Mouse (Mus musculus): ENCODE measurements at regions not wholly inside any gene's neighbourhood (a gene's known extent, or its start where the extent isn't known, plus 50 kb on each side); places are given as distances from the start of the nearest gene placed in this dataset.

DNA sequence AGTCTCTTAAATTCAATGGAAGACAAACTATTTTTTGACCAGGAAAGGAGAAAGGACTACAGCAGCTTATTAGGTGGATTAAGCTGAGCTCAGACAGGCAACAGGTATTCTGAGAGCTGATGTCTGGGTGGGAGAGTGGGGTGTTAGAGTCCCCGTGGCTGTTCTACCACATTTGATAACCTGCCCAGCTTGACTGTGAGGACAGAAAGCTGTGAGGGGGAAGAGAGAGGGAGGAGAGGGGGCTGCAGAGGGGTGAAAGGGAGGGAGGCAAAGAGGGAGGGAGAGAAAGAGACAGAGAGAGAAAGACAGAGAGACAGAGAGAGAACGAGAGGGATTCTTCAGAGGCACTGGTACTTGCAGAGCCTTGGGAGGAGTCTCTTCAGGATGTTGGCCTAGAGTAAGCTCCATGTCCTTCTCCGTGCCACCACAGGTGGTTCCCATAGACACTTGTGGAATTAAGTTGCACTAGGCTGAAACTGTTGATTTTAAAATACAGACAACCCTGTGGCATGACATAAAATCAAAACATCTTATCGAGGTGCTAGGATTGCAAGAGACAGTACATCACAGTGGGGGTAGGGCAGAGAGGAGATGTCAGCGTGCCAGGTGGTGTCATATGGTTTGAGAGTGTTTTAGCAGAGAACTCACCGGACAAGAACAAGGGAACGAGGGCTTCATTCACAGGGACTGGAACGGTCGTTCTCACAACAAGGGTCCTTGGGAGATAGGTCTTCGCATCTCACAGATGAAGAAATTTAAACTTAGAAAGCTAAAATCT is 243.3 kb downstream of the Ccdc91 start:
- Histone ChIP-seq H3K4me3 (replicated peaks; ENCODE audit: low read length) (no peak overlapping the region), H3K27me3 (ENCODE audit: insufficient read depth, low read length) (no peaks in the 10 kb centered on the region), H3K4me1 (replicated peaks; ENCODE audit: low read depth, low read length) (0 out of 2 replicates have a peak, but pooled peaks cover 2% of the 10 kb centered on the region), H3K36me3 (ENCODE audit: insufficient read depth, low read length) (no peaks in the 10 kb centered on the region), H3K9me3 (ENCODE audit: low read length) (no peaks in the 10 kb centered on the region)
- TF ChIP-seq POU5F1 (IDR thresholded peaks at IDR 0.05; ENCODE audit: borderline replicate concordance, low read length) (no peak), NANOG (IDR thresholded peaks at IDR 0.05; ENCODE audit: borderline replicate concordance, low read length) (no peak), CTCF (conservative IDR thresholded peaks at IDR 0.05; ENCODE audit: low read length) (no peak)

DNA sequence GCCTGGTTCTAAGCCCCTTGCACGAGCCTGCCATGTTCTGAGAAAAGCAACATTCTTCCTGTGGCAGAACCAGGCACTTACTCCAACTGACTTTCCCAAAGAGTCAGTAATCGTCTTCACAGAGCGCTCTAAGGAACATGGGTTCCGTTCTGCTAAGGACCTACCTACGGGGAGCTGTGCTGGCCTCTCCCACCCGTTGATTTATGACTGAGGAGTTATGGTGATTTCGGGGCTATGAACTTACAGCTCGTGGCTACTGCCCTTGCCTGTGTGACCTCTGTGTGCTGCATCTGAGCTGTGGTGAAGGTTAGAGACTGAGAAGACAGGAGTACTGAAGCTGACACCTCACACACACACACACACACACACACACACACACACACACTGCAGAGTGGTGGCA is 243.9 kb downstream of the Ccdc91 start:
- Histone ChIP-seq H3K27me3 (ENCODE audit: insufficient read depth, low read length) (no peaks in the 10 kb centered on the region), H3K36me3 (ENCODE audit: insufficient read depth, low read length) (no peaks in the 10 kb centered on the region), H3K4me3 (replicated peaks; ENCODE audit: low read length) (no peak overlapping the region), H3K9me3 (ENCODE audit: low read length) (no peaks in the 10 kb centered on the region), H3K4me1 (replicated peaks; ENCODE audit: low read depth, low read length) (0 out of 2 replicates have a peak, but pooled peaks cover 2% of the 10 kb centered on the region)
- no peak for TF ChIP-seq CTCF (conservative IDR thresholded peaks at IDR 0.05; ENCODE audit: low read length)
- no peak for TF ChIP-seq POU5F1 (IDR thresholded peaks at IDR 0.05; ENCODE audit: borderline replicate concordance, low read length)
- TF ChIP-seq NANOG (IDR thresholded peaks at IDR 0.05; ENCODE audit: borderline replicate concordance, low read length): no peak

DNA sequence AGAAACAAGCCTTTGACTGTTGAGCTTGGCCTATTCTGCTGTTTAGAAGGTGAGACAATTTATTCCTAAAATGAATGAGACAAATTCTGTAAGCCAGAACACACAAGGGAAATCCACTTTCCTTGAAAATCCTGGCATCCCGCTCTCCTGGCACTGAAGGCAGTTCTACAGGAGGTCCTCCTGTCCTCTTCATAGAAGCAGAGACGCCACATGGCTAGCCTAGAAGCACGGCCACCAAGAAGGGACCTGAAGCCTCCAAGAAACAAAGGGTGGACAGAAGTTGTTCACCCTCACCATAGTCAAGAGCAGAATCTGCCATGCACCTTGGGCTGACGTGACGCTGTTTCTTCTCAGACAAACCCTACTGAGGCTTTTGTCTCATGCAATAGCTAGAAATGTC is 247.7 kb downstream of the Ccdc91 start:
- H3K4me1 ChIP-seq (replicated peaks; ENCODE audit: low read depth, low read length): no peaks in the 10 kb centered on the region
- no peak for TF ChIP-seq CTCF (conservative IDR thresholded peaks at IDR 0.05; ENCODE audit: low read length)
- H3K27me3 ChIP-seq (ENCODE audit: insufficient read depth, low read length): no peaks in the 10 kb centered on the region
- no peaks in the 10 kb centered on the region for H3K9me3 ChIP-seq (ENCODE audit: low read length)
- H3K4me3 ChIP-seq (replicated peaks; ENCODE audit: low read length): no peak overlapping the region
- H3K36me3 ChIP-seq (ENCODE audit: insufficient read depth, low read length): no peaks in the 10 kb centered on the region

DNA sequence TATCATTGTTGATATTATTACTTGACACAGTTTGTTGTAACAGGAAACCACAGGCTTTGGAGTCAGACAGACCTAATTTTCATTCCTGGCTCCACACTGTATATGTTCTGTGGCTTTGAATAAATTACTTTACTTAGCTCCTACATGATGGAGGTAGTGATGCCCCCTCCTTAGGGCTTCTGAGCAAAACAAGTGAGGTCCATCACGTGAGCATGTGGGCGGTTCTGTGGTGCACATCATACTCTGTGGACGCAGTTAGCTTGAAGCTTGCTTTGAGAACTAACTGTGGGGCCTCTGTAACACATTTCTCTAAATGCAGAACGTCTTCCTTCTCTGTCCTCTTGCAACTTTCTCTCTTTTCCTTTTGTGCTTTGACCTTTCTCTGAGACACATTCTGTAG is 251.4 kb downstream of the Ccdc91 start:
- TF ChIP-seq POU5F1 (IDR thresholded peaks at IDR 0.05; ENCODE audit: borderline replicate concordance, low read length) (no peak), CTCF (conservative IDR thresholded peaks at IDR 0.05; ENCODE audit: low read length) (no peak), NANOG (IDR thresholded peaks at IDR 0.05; ENCODE audit: borderline replicate concordance, low read length) (no peak)

DNA sequence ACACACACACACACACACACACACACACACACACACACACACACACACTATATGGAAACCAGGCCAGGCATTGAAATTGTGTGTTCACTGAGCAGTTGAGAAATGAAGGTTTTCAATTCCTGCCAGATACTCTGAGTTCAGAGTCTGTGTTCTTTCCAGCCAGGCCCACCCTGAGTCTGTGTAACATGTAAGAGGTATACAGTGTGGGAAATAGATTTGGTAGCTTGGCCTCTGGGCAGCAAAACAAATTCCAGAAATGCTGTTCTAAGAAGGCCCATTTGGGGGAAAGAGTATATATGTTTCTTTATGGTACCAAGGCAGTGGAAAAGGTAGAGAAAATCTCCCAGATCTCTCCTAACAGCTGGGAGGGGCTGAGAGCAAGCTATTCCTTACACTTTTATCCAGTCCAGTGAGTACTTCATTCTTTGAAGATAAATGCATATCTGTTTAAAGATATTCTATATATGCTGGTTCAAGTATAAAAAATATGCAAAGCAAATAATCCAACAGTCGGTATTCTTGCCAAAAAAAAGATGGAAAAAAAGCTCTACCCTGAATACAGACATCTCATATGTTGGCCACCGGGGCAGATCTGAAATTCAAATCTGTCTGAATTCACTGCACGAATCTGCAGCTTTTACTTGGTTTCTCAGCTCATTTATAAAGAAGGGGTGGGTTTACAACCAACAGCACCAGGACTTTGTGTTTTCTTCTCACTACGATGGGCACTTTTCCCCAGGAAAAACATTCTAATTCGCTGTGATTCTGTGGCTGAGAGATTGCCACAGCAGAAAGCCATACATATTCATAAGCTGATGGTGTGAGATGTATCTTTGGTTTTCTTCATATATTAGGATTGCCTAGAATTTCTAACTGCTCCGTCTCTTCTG is 252.3 kb downstream of the Ccdc91 start:
- Histone ChIP-seq H3K4me1 (replicated peaks; ENCODE audit: low read depth, low read length) (no peaks in the 10 kb centered on the region), H3K36me3 (ENCODE audit: insufficient read depth, low read length) (no peaks in the 10 kb centered on the region), H3K9me3 (ENCODE audit: low read length) (no peaks in the 10 kb centered on the region), H3K4me3 (replicated peaks; ENCODE audit: low read length) (no peak overlapping the region), H3K27me3 (ENCODE audit: insufficient read depth, low read length) (no peaks in the 10 kb centered on the region)
- TF ChIP-seq CTCF (conservative IDR thresholded peaks at IDR 0.05; ENCODE audit: low read length) (no peak), POU5F1 (IDR thresholded peaks at IDR 0.05; ENCODE audit: borderline replicate concordance, low read length) (no peak), NANOG (IDR thresholded peaks at IDR 0.05; ENCODE audit: borderline replicate concordance, low read length) (no peak)

More for the DNA sequence above, 251.4 kb downstream of the Ccdc91 start:
- Histone ChIP-seq H3K4me3 (replicated peaks; ENCODE audit: low read length) (no peak overlapping the region), H3K36me3 (ENCODE audit: insufficient read depth, low read length) (no peaks in the 10 kb centered on the region), H3K4me1 (replicated peaks; ENCODE audit: low read depth, low read length) (no peaks in the 10 kb centered on the region), H3K27me3 (ENCODE audit: insufficient read depth, low read length) (no peaks in the 10 kb centered on the region), H3K9me3 (ENCODE audit: low read length) (no peaks in the 10 kb centered on the region)

DNA sequence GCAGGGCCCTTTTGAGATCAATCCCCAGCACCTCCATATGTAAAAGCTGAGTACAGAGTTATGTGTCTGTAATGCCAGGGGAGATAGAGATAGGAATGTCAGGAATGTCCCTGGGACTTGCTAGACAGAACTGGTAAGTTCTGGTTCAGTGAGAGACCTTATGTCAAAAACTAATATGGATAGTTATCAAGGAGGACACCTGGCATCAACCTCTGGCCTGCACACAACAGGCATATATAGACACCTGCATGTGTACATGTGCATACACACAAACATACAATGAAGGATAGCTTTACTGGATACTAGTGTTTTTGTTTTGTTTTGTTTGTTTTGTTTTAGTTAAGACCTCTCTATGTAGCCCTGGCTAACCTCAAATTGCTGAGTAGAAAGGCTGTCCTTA is 254.1 kb downstream of the Ccdc91 start:
- Histone ChIP-seq H3K9me3 (ENCODE audit: low read length) (no peaks in the 10 kb centered on the region), H3K36me3 (ENCODE audit: insufficient read depth, low read length) (no peaks in the 10 kb centered on the region), H3K27me3 (ENCODE audit: insufficient read depth, low read length) (no peaks in the 10 kb centered on the region), H3K4me1 (replicated peaks; ENCODE audit: low read depth, low read length) (no peaks in the 10 kb centered on the region), H3K4me3 (replicated peaks; ENCODE audit: low read length) (no peak overlapping the region)
- no peak for TF ChIP-seq NANOG (IDR thresholded peaks at IDR 0.05; ENCODE audit: borderline replicate concordance, low read length)
- TF ChIP-seq CTCF (conservative IDR thresholded peaks at IDR 0.05; ENCODE audit: low read length): no peak

DNA sequence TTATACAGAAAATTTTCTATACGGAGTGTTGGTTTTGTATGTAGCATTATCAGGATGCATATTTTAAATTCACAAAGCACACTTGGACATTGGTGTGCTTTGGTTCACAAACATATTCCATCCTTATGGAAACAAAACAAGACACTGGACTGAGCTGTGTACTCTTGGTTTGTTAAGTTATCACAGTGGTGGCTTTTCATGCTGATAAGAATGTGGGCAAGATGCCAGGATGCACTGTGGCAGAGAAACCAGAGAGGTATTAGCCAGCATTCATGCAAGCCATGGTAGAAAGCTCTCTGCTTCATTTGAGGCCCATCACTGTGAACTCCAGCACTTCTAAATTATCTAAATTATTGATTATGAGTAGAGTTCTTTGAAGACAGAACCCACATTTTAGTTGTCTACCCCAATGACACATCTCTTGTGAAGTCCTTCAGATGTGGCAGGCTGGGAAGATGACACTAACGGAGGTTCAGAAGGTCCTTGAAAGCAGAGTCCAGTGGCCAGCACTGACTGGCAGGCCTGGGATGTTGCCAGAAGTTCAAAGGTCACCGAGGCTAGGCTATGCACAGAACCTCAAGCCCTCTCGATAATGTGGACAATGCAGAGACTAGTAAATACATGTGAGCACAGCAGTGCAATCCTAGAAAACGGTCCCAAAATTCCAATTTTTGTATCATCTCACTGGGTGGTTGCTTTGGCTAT is 263.1 kb downstream of the Ccdc91 start:
- TF ChIP-seq NANOG (IDR thresholded peaks at IDR 0.05; ENCODE audit: borderline replicate concordance, low read length) (no peak), CTCF (conservative IDR thresholded peaks at IDR 0.05; ENCODE audit: low read length) (no peak), POU5F1 (IDR thresholded peaks at IDR 0.05; ENCODE audit: borderline replicate concordance, low read length) (no peak)
- Histone ChIP-seq H3K4me1 (replicated peaks; ENCODE audit: low read depth, low read length) (no peaks in the 10 kb centered on the region), H3K36me3 (ENCODE audit: insufficient read depth, low read length) (no peaks in the 10 kb centered on the region)

DNA sequence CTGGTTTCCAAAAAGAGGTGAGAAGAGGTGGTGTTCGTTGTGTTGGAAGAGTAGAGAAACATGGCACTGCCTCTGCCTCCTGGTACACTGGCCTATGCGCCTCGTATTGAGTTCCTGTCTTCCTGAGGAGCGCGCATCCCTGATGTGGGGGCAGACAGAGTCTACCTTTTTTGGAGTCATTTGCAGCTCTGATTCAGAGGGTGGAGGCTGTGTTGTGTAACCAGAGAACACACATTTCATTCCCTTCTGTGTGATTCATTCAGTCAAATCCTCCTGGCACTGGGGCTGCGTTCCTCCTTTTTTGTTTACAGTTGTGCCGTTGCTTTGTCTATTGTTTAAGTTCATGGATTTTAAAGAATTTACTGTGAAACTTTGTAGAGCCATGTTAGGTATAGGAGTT is 265.8 kb downstream of the Ccdc91 start:
- no peaks in the 10 kb centered on the region for H3K27me3 ChIP-seq (ENCODE audit: insufficient read depth, low read length)
- no peaks in the 10 kb centered on the region for H3K9me3 ChIP-seq (ENCODE audit: low read length)
- no peak overlapping the region for H3K4me3 ChIP-seq (replicated peaks; ENCODE audit: low read length)
- H3K36me3 ChIP-seq (ENCODE audit: insufficient read depth, low read length): no peaks in the 10 kb centered on the region
- no peak for TF ChIP-seq NANOG (IDR thresholded peaks at IDR 0.05; ENCODE audit: borderline replicate concordance, low read length)
- no peak for TF ChIP-seq POU5F1 (IDR thresholded peaks at IDR 0.05; ENCODE audit: borderline replicate concordance, low read length)
- no peak for TF ChIP-seq CTCF (conservative IDR thresholded peaks at IDR 0.05; ENCODE audit: low read length)
- no peaks in the 10 kb centered on the region for H3K4me1 ChIP-seq (replicated peaks; ENCODE audit: low read depth, low read length)

More for the DNA sequence above, 263.1 kb downstream of the Ccdc91 start:
- H3K4me3 ChIP-seq (replicated peaks; ENCODE audit: low read length): no peak overlapping the region
- H3K9me3 ChIP-seq (ENCODE audit: low read length): no peaks in the 10 kb centered on the region
- no peaks in the 10 kb centered on the region for H3K27me3 ChIP-seq (ENCODE audit: insufficient read depth, low read length)
